Mouse (Mus musculus): Measurements from ENCODE around the gene Foxo1. TPM values are rescaled to one million over a fixed set of nuclear protein-coding genes. Genes with fewer than 3 reads are reported as not detected.
A peak's percentile ranks its signal among the peaks of the same experiment; 100 is the strongest.

The Foxo1 gene
- polyA plus RNA-seq, 1 experiment from 2014 or later, result 6.8 TPM

GRCm38 (mm10) chr3:52251184-52251583 lies 17.0 kb upstream of the Foxo1 start:
- Histone ChIP-seq H3K9me3 (no peaks in the 10 kb centered on the region), H3K4me3 (replicated peaks) (no peak overlapping the region), H3K27me3 (peaks cover 3% of the 10 kb centered on the region; the same call in 1 of the 2 replicates), H3K4me2 (no peak overlapping the region), H3K27ac (no peak overlapping the region), H3K9ac (replicated peaks) (no peak overlapping the region), H3K36me3 (no peaks in the 10 kb centered on the region), H3K4me1 (replicated peaks) (no peaks in the 10 kb centered on the region)
- no peak for ATAC-seq (ENCODE audit: insufficient number of reproducible peaks, insufficient read depth, low FRiP score, low TSS enrichment, low read depth)
- WGBS, result 41% methylated on average over 1 of the region's 1 CpGs

- no peaks in the 10 kb centered on the region for H3K9me3 ChIP-seq
- no peak overlapping the region for H3K9ac ChIP-seq (replicated peaks)
- H3K4me3 ChIP-seq (replicated peaks), result no peak overlapping the region
- peaks cover 20% of the 10 kb centered on the region for H3K27me3 ChIP-seq
- 19% methylated on average over 14 of the region's 14 CpGs for WGBS
- ATAC-seq (ENCODE audit: insufficient number of reproducible peaks, insufficient read depth, low FRiP score, low TSS enrichment, low read depth), result no peak
- peaks cover 5% of the 10 kb centered on the region for H3K4me1 ChIP-seq (replicated peaks)
- H3K4me2 ChIP-seq, result no peak overlapping the region
- H3K27ac ChIP-seq, result no peak overlapping the region
- H3K36me3 ChIP-seq, result no peaks in the 10 kb centered on the region
Measured at GRCm38 (mm10) chr3:52253656-52254461, 14.3 kb upstream of the Foxo1 start.

- Histone ChIP-seq H3K27ac (no peak overlapping the region), H3K4me3 (replicated peaks) (no peak overlapping the region), H3K36me3 (no peaks in the 10 kb centered on the region), H3K9ac (replicated peaks) (no peak overlapping the region), H3K27me3 (peaks cover 27% of the 10 kb centered on the region), H3K4me2 (no peak overlapping the region), H3K4me1 (replicated peaks) (peaks cover 5% of the 10 kb centered on the region), H3K9me3 (no peaks in the 10 kb centered on the region)
- ATAC-seq (ENCODE audit: insufficient number of reproducible peaks, insufficient read depth, low FRiP score, low TSS enrichment, low read depth), result no peak
- WGBS, result 11% methylated on average over 2 of the region's 2 CpGs
Measured at GRCm38 (mm10) chr3:52254496-52254895, 13.6 kb upstream of the Foxo1 start.

GRCm38 (mm10) chr3:52257782-52258441 lies 10.2 kb upstream of the Foxo1 start:
- Histone ChIP-seq H3K4me2 (peak overlapping the region; percentile 68), H3K36me3 (no peaks in the 10 kb centered on the region), H3K4me1 (replicated peaks) (peaks cover 5% of the 10 kb centered on the region), H3K4me3 (replicated peaks) (peak overlapping the region; percentile 31), H3K9ac (replicated peaks) (peak overlapping the region; percentile 52), H3K27me3 (peaks cover 44% of the 10 kb centered on the region), H3K27ac (no peak overlapping the region), H3K9me3 (no peaks in the 10 kb centered on the region)
- ATAC-seq (ENCODE audit: insufficient number of reproducible peaks, insufficient read depth, low FRiP score, low TSS enrichment, low read depth), result no peak
- WGBS, result 14% methylated on average over 18 of the region's 18 CpGs

GRCm38 (mm10) chr3:52258532-52258931 lies 9.6 kb upstream of the Foxo1 start:
- no peak overlapping the region for H3K9ac ChIP-seq (replicated peaks)
- H3K4me2 ChIP-seq, result no peak overlapping the region
- H3K27me3 ChIP-seq, result peaks cover 44% of the 10 kb centered on the region
- H3K4me3 ChIP-seq (replicated peaks), result no peak overlapping the region
- no peak for ATAC-seq (ENCODE audit: insufficient number of reproducible peaks, insufficient read depth, low FRiP score, low TSS enrichment, low read depth)
- H3K27ac ChIP-seq, result no peak overlapping the region
- H3K4me1 ChIP-seq (replicated peaks), result peaks cover 5% of the 10 kb centered on the region
- no peaks in the 10 kb centered on the region for H3K9me3 ChIP-seq
- H3K36me3 ChIP-seq, result no peaks in the 10 kb centered on the region
- 50% methylated on average over 3 of the region's 3 CpGs for WGBS

GRCm38 (mm10) chr3:52262431-52263161 lies 5.5 kb upstream of the Foxo1 start:
- no peak overlapping the region for H3K4me2 ChIP-seq
- no peak overlapping the region for H3K4me3 ChIP-seq (replicated peaks)
- peaks cover 12% of the 10 kb centered on the region for H3K4me1 ChIP-seq (replicated peaks)
- 40% methylated on average over 13 of the region's 13 CpGs for WGBS
- no peak overlapping the region for H3K27ac ChIP-seq
- H3K27me3 ChIP-seq, result peaks cover 59% of the 10 kb centered on the region
- H3K9me3 ChIP-seq, result no peaks in the 10 kb centered on the region
- ATAC-seq (ENCODE audit: insufficient number of reproducible peaks, insufficient read depth, low FRiP score, low TSS enrichment, low read depth), result no peak
- H3K36me3 ChIP-seq, result no peaks in the 10 kb centered on the region
- no peak overlapping the region for H3K9ac ChIP-seq (replicated peaks)

- Histone ChIP-seq H3K9ac (replicated peaks) (no peak overlapping the region), H3K36me3 (no peaks in the 10 kb centered on the region), H3K4me3 (replicated peaks) (no peak overlapping the region), H3K4me2 (no peak overlapping the region), H3K27ac (no peak overlapping the region), H3K27me3 (peaks cover 44% of the 10 kb centered on the region), H3K4me1 (replicated peaks) (peaks cover 11% of the 10 kb centered on the region), H3K9me3 (no peaks in the 10 kb centered on the region)
- ATAC-seq (ENCODE audit: insufficient number of reproducible peaks, insufficient read depth, low FRiP score, low TSS enrichment, low read depth), result no peak
- WGBS, result 48% methylated on average over 8 of the region's 8 CpGs
Measured at GRCm38 (mm10) chr3:52264354-52264753, 3.8 kb upstream of the Foxo1 start.

GRCm38 (mm10) chr3:52266606-52267160 lies 1.5 kb upstream of the Foxo1 start:
- Histone ChIP-seq H3K27me3 (peaks cover 23% of the 10 kb centered on the region), H3K27ac (no peak overlapping the region), H3K4me2 (peak overlapping the region; percentile 99), H3K9ac (replicated peaks) (no peak overlapping the region), H3K36me3 (no peaks in the 10 kb centered on the region), H3K4me1 (replicated peaks) (peaks cover 26% of the 10 kb centered on the region), H3K4me3 (replicated peaks) (no peak overlapping the region; the same call in 1 of the 2 replicates), H3K9me3 (no peaks in the 10 kb centered on the region)
- 9% methylated on average over 17 of the region's 17 CpGs for WGBS
- no peak for ATAC-seq (ENCODE audit: insufficient number of reproducible peaks, insufficient read depth, low FRiP score, low TSS enrichment, low read depth)

GRCm38 (mm10) chr3:52267293-52267651 lies 864 bp upstream of the Foxo1 start:
- under 1% methylated on average over 15 of the region's 15 CpGs for WGBS
- H3K9me3 ChIP-seq, result no peaks in the 10 kb centered on the region
- H3K4me2 ChIP-seq, result peak overlapping the region; percentile 99
- peak overlapping the region; percentile 84 for H3K4me3 ChIP-seq (replicated peaks)
- no peak overlapping the region for H3K27ac ChIP-seq
- H3K9ac ChIP-seq (replicated peaks), result peak overlapping the region; percentile 60
- no peaks in the 10 kb centered on the region for H3K36me3 ChIP-seq
- peaks cover 23% of the 10 kb centered on the region for H3K27me3 ChIP-seq
- no peak for ATAC-seq (ENCODE audit: insufficient number of reproducible peaks, insufficient read depth, low FRiP score, low TSS enrichment, low read depth)
- peaks cover 30% of the 10 kb centered on the region for H3K4me1 ChIP-seq (replicated peaks)

GRCm38 (mm10) chr3:52268487-52268736 lies 276 bp downstream of the Foxo1 start:
- Histone ChIP-seq H3K4me2 (peak overlapping the region; percentile 99), H3K27ac (peak overlapping the region; percentile 92), H3K27me3 (peaks cover 23% of the 10 kb centered on the region), H3K4me1 (replicated peaks) (peaks cover 31% of the 10 kb centered on the region), H3K9ac (replicated peaks) (peak overlapping the region; percentile 84), H3K36me3 (no peaks in the 10 kb centered on the region), H3K9me3 (no peaks in the 10 kb centered on the region), H3K4me3 (replicated peaks) (peak overlapping the region; percentile 84)
- ATAC-seq (ENCODE audit: insufficient number of reproducible peaks, insufficient read depth, low FRiP score, low TSS enrichment, low read depth), result peak; percentile 33; the same call in 1 of the 2 replicates
- under 1% methylated on average over 26 of the region's 40 CpGs for WGBS
